Comparison of ENCODE assay signal across 16 mouse cellular contexts in genomic region chr9:99480764-99481163, GRCm38 (mm10). TPM values are rescaled to one million over a fixed set of nuclear protein-coding genes. Genes with fewer than 3 reads are reported as not detected.
DNase-seq lines count a peak whose midpoint lies in the region; ATAC-seq and TF ChIP-seq lines count a peak whose summit lies in the region.
"Had no signal": no experiment of that assay in that cellular context is flagged by ENCODE, and none has a peak within 500 bp of the region (broad histone marks: within the 10 kb centered on the region; RNA-seq: fewer than 3 reads in every experiment).

No protein-coding gene starts in this region.

- no peak overlapping the region for H3K27ac ChIP-seq in forebrain, postnatal 0 days (ENCODE audit: low read depth, low read length)
- H3K27ac ChIP-seq in forebrain, embryonic 11.5 days (ENCODE audit: low read depth, low read length): no peak overlapping the region
- peak overlapping the region; percentile 58; the same call in 1 of the 2 replicates for H3K27ac ChIP-seq in small intestine, adult 2 months (ENCODE audit: insufficient read depth, low read depth, low read length)
- H3K27ac ChIP-seq in kidney, embryonic 16.5 days (ENCODE audit: low read length): no peak overlapping the region
- H3K27ac ChIP-seq: kidney, postnatal 0 days; midbrain, embryonic 13.5 days had no signal

- no peak overlapping the region for H3K9ac ChIP-seq in forebrain, postnatal 0 days
- H3K9ac ChIP-seq in forebrain, embryonic 11.5 days (ENCODE audit: low read length): no peak overlapping the region
- H3K9ac ChIP-seq in kidney, embryonic 16.5 days (replicated peaks; ENCODE audit: low read length): no peak overlapping the region
- H3K9ac ChIP-seq: midbrain, embryonic 13.5 days had no signal

- no peak overlapping the region for H3K4me3 ChIP-seq in forebrain, postnatal 0 days (ENCODE audit: low read depth, low read length)
- H3K4me3 ChIP-seq in forebrain, embryonic 11.5 days (ENCODE audit: low read depth, low read length): no peak overlapping the region
- no peak overlapping the region for H3K4me3 ChIP-seq in small intestine, adult 2 months (ENCODE audit: low read depth, low read length)
- no peak overlapping the region for H3K4me3 ChIP-seq in kidney, embryonic 16.5 days (ENCODE audit: low read length)
- H3K4me3 ChIP-seq: midbrain, embryonic 13.5 days had no signal

- no peaks in the 10 kb centered on the region for H3K9me3 ChIP-seq in forebrain, postnatal 0 days (ENCODE audit: low read length)
- H3K9me3 ChIP-seq in forebrain, embryonic 11.5 days (ENCODE audit: control insufficient read depth, low read length): no peaks in the 10 kb centered on the region
- H3K9me3 ChIP-seq in kidney, embryonic 16.5 days (ENCODE audit: low read length): no peaks in the 10 kb centered on the region
- H3K9me3 ChIP-seq: midbrain, embryonic 13.5 days had no signal

- 75% methylated on average over 4 of the region's 4 CpGs for WGBS in forebrain, postnatal 0 days
- WGBS in forebrain, embryonic 11.5 days: 86% methylated on average over 4 of the region's 4 CpGs
- 33% methylated on average over 4 of the region's 4 CpGs for WGBS in small intestine, adult 2 months
- WGBS in kidney, embryonic 16.5 days: 90% methylated on average over 4 of the region's 4 CpGs

- no peaks in the 10 kb centered on the region for H3K27me3 ChIP-seq in forebrain, postnatal 0 days (ENCODE audit: insufficient read depth, low read length)
- H3K27me3 ChIP-seq in forebrain, embryonic 11.5 days (ENCODE audit: control insufficient read depth, insufficient read depth, low read length): no peaks in the 10 kb centered on the region
- H3K27me3 ChIP-seq in small intestine, adult 2 months (ENCODE audit: control insufficient read depth, insufficient read depth, low read length): no peaks in the 10 kb centered on the region
- H3K27me3 ChIP-seq in kidney, embryonic 16.5 days (ENCODE audit: insufficient read depth, low read length): no peaks in the 10 kb centered on the region
- H3K27me3 ChIP-seq: midbrain, embryonic 13.5 days had no signal

- no peak for TF ChIP-seq POLR2A in small intestine, adult 2 months (IDR thresholded peaks at IDR 0.05; ENCODE audit: low read depth, low read length)

- H3K36me3 ChIP-seq in forebrain, postnatal 0 days (ENCODE audit: insufficient read depth): peaks cover 9% of the 10 kb centered on the region; the same call in 1 of the 2 replicates
- no peaks in the 10 kb centered on the region for H3K36me3 ChIP-seq in forebrain, embryonic 11.5 days (ENCODE audit: control insufficient read depth, insufficient read depth, low read length)
- peaks cover 18% of the 10 kb centered on the region for H3K36me3 ChIP-seq in small intestine, adult 2 months (ENCODE audit: control insufficient read depth, insufficient read depth, low read length)
- peaks cover 14% of the 10 kb centered on the region for H3K36me3 ChIP-seq in kidney, embryonic 16.5 days (ENCODE audit: insufficient read depth, low read length)

- peak; percentile 58 for DNase-seq in forebrain, postnatal 0 days
- no peak for DNase-seq in forebrain, embryonic 11.5 days (ENCODE audit: low spot score)
- DNase-seq in right cerebral cortex, postnatal 10 days (ENCODE audit: low spot score in 2 of 2): peak; percentile 55 to 66
- no peak for DNase-seq in right cerebral cortex, adult 2 months (ENCODE audit: low spot score in 2 of 2)
- DNase-seq in cerebellum, adult 9-10 months: peak; percentile 79
- no peak for DNase-seq in natural killer cell, adult 2 months (ENCODE audit: low spot score in 2 of 2)
- DNase-seq: heart, adult 18-20 months; layer of hippocampus, postnatal 36 days; liver had no signal

- no peak overlapping the region for H3K4me2 ChIP-seq in forebrain, postnatal 0 days (ENCODE audit: low read depth)
- no peak overlapping the region for H3K4me2 ChIP-seq in forebrain, embryonic 11.5 days (ENCODE audit: low read depth, low read length, severe bottlenecking)
- no peak overlapping the region for H3K4me2 ChIP-seq in kidney, embryonic 16.5 days (replicated peaks; ENCODE audit: low read depth, low read length)
- H3K4me2 ChIP-seq: midbrain, embryonic 13.5 days had no signal

- no peak for TF ChIP-seq CTCF in forebrain, postnatal 0 days (IDR thresholded peaks at IDR 0.05; ENCODE audit: low read depth)
- no peak for TF ChIP-seq CTCF in small intestine, adult 2 months (IDR thresholded peaks at IDR 0.05; ENCODE audit: extremely low read depth, insufficient read length, insufficient replicate concordance, low read depth, low read length)

- 0 out of 2 replicates have a peak, but pooled peaks cover 10% of the 10 kb centered on the region for H3K4me1 ChIP-seq in forebrain, postnatal 0 days (ENCODE audit: insufficient read depth)
- no peaks in the 10 kb centered on the region for H3K4me1 ChIP-seq in forebrain, embryonic 11.5 days (replicated peaks; ENCODE audit: control insufficient read depth, insufficient read depth, low read length)
- peaks cover 15% of the 10 kb centered on the region for H3K4me1 ChIP-seq in small intestine, adult 2 months (ENCODE audit: control insufficient read depth, insufficient read depth, insufficient read length, low read length)
- H3K4me1 ChIP-seq in kidney, embryonic 16.5 days (ENCODE audit: insufficient read depth, low read length): no peaks in the 10 kb centered on the region

- ATAC-seq in forebrain, postnatal 0 days: peak; percentile 65
- no peak for ATAC-seq in forebrain, embryonic 11.5 days (replicated peaks; ENCODE audit: low FRiP score)
- no peak for ATAC-seq in kidney, embryonic 16.5 days (ENCODE audit: low FRiP score, low TSS enrichment)
- ATAC-seq: midbrain, embryonic 13.5 days had no signal

RNA-seq across cellular contexts. Expression of gene Nme9, which starts 29.5 kb away (rescaled TPM):
- total RNA-seq in forebrain, postnatal 0 days (2014; rRNA removed): 1.00 and 1.0 TPM in 2 replicates
- polyA plus RNA-seq in forebrain, postnatal 0 days (2015; fragmentation: Nextera tagmentation; extraction: Ambion mirVana): 1.4 and 1.5 TPM in 2 replicates
- polyA plus RNA-seq in forebrain, embryonic 11.5 days (2014; fragmentation: Nextera tagmentation; extraction: Ambion mirVana): not detected in 2 replicates
- 0.19 and 0.43 TPM in 2 replicates for polyA plus RNA-seq in small intestine, adult 2 months (2012; rRNA removed)
- 0.23 TPM in 1 of 2 replicates, not detected in the other for polyA plus RNA-seq in kidney, embryonic 16.5 days (2015; fragmentation: Nextera tagmentation; extraction: Ambion mirVana)
- total RNA-seq: heart, postnatal 25 days; neutrophil, adult 5-6 weeks had no signal
- polyA plus RNA-seq: frontal cortex, adult 2 months had no signal

RNA-seq across cellular contexts. Expression of gene Mras, which starts 43.6 kb away (rescaled TPM):
- total RNA-seq in forebrain, postnatal 0 days (2014; rRNA removed): 73.9 and 79.5 TPM in 2 replicates
- polyA plus RNA-seq in forebrain, postnatal 0 days (2015; fragmentation: Nextera tagmentation; extraction: Ambion mirVana): 56.2 and 68.1 TPM in 2 replicates
- 15.5 and 16.8 TPM in 2 replicates for polyA plus RNA-seq in forebrain, embryonic 11.5 days (2014; fragmentation: Nextera tagmentation; extraction: Ambion mirVana)
- 2.6 TPM in 2 replicates for polyA plus RNA-seq in small intestine, adult 2 months (2012; rRNA removed)
- 10.7 and 15.7 TPM in 2 replicates for polyA plus RNA-seq in kidney, embryonic 16.5 days (2015; fragmentation: Nextera tagmentation; extraction: Ambion mirVana)

Comparison
In these comparisons a context has a peak if more than half of its experiments do, and no peak if none do; other contexts are left out.
1. DNase-seq: peak in forebrain, postnatal 0 days (single experiment), right cerebral cortex, postnatal 10 days (2 of 2) and cerebellum, adult 9-10 months (single experiment); none in forebrain, embryonic 11.5 days (single experiment), right cerebral cortex, adult 2 months (0 of 2) and natural killer cell, adult 2 months (0 of 2).